Mouse (Mus musculus): ENCODE results near the gene Olfr389. TPM values are rescaled to one million over a fixed set of nuclear protein-coding genes. Genes with fewer than 3 reads are reported as not detected.

Olfr389 gene
- polyA plus RNA-seq (2015; fragmentation: Nextera tagmentation; extraction: Ambion mirVana): not detected in 2 replicates

- H3K27me3 ChIP-seq: no peaks in the 10 kb centered on the region
- no peaks in the 10 kb centered on the region for H3K36me3 ChIP-seq
- no peak for ATAC-seq (ENCODE audit: insufficient number of reproducible peaks, low FRiP score, low TSS enrichment, low read depth)
- no peak within 1 kb of the TSS for H3K9ac ChIP-seq
- WGBS: 89% methylated on average over 1 of the region's 1 CpGs
- H3K4me3 ChIP-seq (replicated peaks): no peak within 1 kb of the TSS
- no peak within 1 kb of the TSS for H3K27ac ChIP-seq (replicated peaks)
- H3K4me1 ChIP-seq: no peaks in the 10 kb centered on the region
- H3K9me3 ChIP-seq (replicated peaks): no peaks in the 10 kb centered on the region
- H3K4me2 ChIP-seq (replicated peaks): no peak within 1 kb of the TSS
Observed at GRCm38 (mm10) chr11:73780613-73781012, at the start of gene Olfr389. Olfr389 (minus strand) TSS chr11:73780713.

- 93% methylated on average over 1 of the region's 1 CpGs for WGBS
- Histone ChIP-seq H3K4me3 (replicated peaks) (no peak within 1 kb of the TSS), H3K9ac (no peak within 1 kb of the TSS), H3K4me1 (no peaks in the 10 kb centered on the region), H3K9me3 (replicated peaks) (no peaks in the 10 kb centered on the region), H3K36me3 (no peaks in the 10 kb centered on the region), H3K27me3 (no peaks in the 10 kb centered on the region), H3K27ac (replicated peaks) (no peak within 1 kb of the TSS), H3K4me2 (replicated peaks) (no peak within 1 kb of the TSS)
- no peak for ATAC-seq (ENCODE audit: insufficient number of reproducible peaks, low FRiP score, low TSS enrichment, low read depth)
Observed at GRCm38 (mm10) chr11:73816949-73817348, 36.4 kb upstream of the Olfr389 start, which contains the start of gene Olfr392. Olfr392 (minus strand) TSS chr11:73817049.

GRCm38 (mm10) chr11:73802952-73803351, 22.4 kb upstream of the Olfr389 start, which contains the start of gene Olfr391-ps:
Olfr391-ps (minus strand) TSS chr11:73803052.
- H3K9ac ChIP-seq: no peak within 1 kb of the TSS
- no peak within 1 kb of the TSS for H3K27ac ChIP-seq (replicated peaks)
- ATAC-seq (ENCODE audit: insufficient number of reproducible peaks, low FRiP score, low TSS enrichment, low read depth): no peak
- no peaks in the 10 kb centered on the region for H3K4me1 ChIP-seq
- H3K4me3 ChIP-seq (replicated peaks): no peak within 1 kb of the TSS
- no peaks in the 10 kb centered on the region for H3K9me3 ChIP-seq (replicated peaks)
- WGBS: 39% methylated on average over 1 of the region's 1 CpGs
- no peak within 1 kb of the TSS for H3K4me2 ChIP-seq (replicated peaks)
- H3K27me3 ChIP-seq: no peaks in the 10 kb centered on the region
- H3K36me3 ChIP-seq: no peaks in the 10 kb centered on the region

- H3K4me3 ChIP-seq (replicated peaks): no peak within 1 kb of the TSS
- H3K27ac ChIP-seq (replicated peaks): no peak within 1 kb of the TSS
- H3K36me3 ChIP-seq: no peaks in the 10 kb centered on the region
- H3K9me3 ChIP-seq (replicated peaks): no peaks in the 10 kb centered on the region
- ATAC-seq (ENCODE audit: insufficient number of reproducible peaks, low FRiP score, low TSS enrichment, low read depth): no peak
- H3K4me1 ChIP-seq: no peaks in the 10 kb centered on the region
- H3K27me3 ChIP-seq: no peaks in the 10 kb centered on the region
- H3K4me2 ChIP-seq (replicated peaks): no peak within 1 kb of the TSS
- no peak within 1 kb of the TSS for H3K9ac ChIP-seq
- 61% methylated on average over 1 of the region's 1 CpGs for WGBS
Observed at GRCm38 (mm10) chr11:73782664-73783063, 2.2 kb upstream of the Olfr389 start, which contains the start of gene Olfr390. Olfr390 (plus strand) TSS chr11:73782964.

GRCm38 (mm10) chr11:73759115-73759514, 21.4 kb downstream of the Olfr389 start:
- no peak overlapping the region for H3K4me3 ChIP-seq (replicated peaks)
- no peak overlapping the region for H3K4me2 ChIP-seq (replicated peaks)
- no peak overlapping the region for H3K27ac ChIP-seq (replicated peaks)
- 0 out of 2 replicates have a peak, but pooled peaks cover 3% of the 10 kb centered on the region for H3K9me3 ChIP-seq (replicated peaks)
- H3K4me1 ChIP-seq: no peaks in the 10 kb centered on the region
- ATAC-seq (ENCODE audit: insufficient number of reproducible peaks, low FRiP score, low TSS enrichment, low read depth): no peak
- H3K9ac ChIP-seq: no peak overlapping the region
- no peaks in the 10 kb centered on the region for H3K36me3 ChIP-seq
- H3K27me3 ChIP-seq: no peaks in the 10 kb centered on the region

Other genes starting within 250 kb of the Olfr389 start
- 0.24 TPM in 1 of 2 replicates, not detected in the other for gene Olfr385, start 187.7 kb downstream of the Olfr389 start, polyA plus RNA-seq (2015; fragmentation: Nextera tagmentation; extraction: Ambion mirVana)
- not detected in 2 replicates for gene Olfr384, start 182.1 kb downstream of the Olfr389 start, polyA plus RNA-seq (2015; fragmentation: Nextera tagmentation; extraction: Ambion mirVana)
- gene Zfp735, start 91.9 kb downstream of the Olfr389 start, polyA plus RNA-seq (2015; fragmentation: Nextera tagmentation; extraction: Ambion mirVana): not detected in 2 replicates
- 0.05 TPM in 1 of 2 replicates, not detected in the other for gene Olfr390, start 2.3 kb upstream of the Olfr389 start, polyA plus RNA-seq (2015; fragmentation: Nextera tagmentation; extraction: Ambion mirVana)
- gene Olfr391-ps, start 22.3 kb upstream of the Olfr389 start, polyA plus RNA-seq (2015; fragmentation: Nextera tagmentation; extraction: Ambion mirVana): not detected in 2 replicates
- gene Olfr392, start 36.3 kb upstream of the Olfr389 start, polyA plus RNA-seq (2015; fragmentation: Nextera tagmentation; extraction: Ambion mirVana): 0.04 and 0.05 TPM in 2 replicates
- 0.25 TPM in 1 of 2 replicates, not detected in the other for gene Olfr393, start 70.7 kb upstream of the Olfr389 start, polyA plus RNA-seq (2015; fragmentation: Nextera tagmentation; extraction: Ambion mirVana)
- not detected in 2 replicates for gene Olfr394, start 110.1 kb upstream of the Olfr389 start, polyA plus RNA-seq (2015; fragmentation: Nextera tagmentation; extraction: Ambion mirVana)
- 0.29 TPM in 1 of 2 replicates, not detected in the other for gene Olfr395, start 128.6 kb upstream of the Olfr389 start, polyA plus RNA-seq (2015; fragmentation: Nextera tagmentation; extraction: Ambion mirVana)
- 0.11 and 0.44 TPM in 2 replicates for gene Olfr23, start 156.0 kb upstream of the Olfr389 start, polyA plus RNA-seq (2015; fragmentation: Nextera tagmentation; extraction: Ambion mirVana)
- gene Olfr397, start 180.1 kb upstream of the Olfr389 start, polyA plus RNA-seq (2015; fragmentation: Nextera tagmentation; extraction: Ambion mirVana): 0.04 TPM in 1 of 2 replicates, not detected in the other
- gene Olfr398, start 209.7 kb upstream of the Olfr389 start, polyA plus RNA-seq (2015; fragmentation: Nextera tagmentation; extraction: Ambion mirVana): not detected in 2 replicates